Comparison of ENCODE assay signal across 25 mouse cellular contexts in the genomic region with DNA sequence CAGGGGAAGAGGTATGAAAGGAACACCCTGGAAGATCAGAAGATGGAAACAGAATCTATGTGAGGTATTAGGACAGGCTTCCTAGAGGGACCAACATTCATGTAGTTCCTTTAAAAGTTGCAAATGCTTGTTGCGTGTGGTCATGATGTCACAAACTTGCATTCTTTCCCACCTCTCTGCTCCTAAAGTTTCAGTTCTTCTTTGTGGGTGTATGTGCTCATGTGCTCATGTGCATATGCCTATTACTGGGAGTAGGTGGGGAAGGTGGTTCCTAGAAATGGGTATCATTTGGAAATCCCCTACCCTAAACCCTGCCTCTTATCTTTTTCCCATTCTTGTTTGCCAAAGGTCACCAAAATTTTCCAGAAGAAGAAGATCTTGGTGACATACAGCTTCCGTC. TPM values are rescaled to one million over a fixed set of nuclear protein-coding genes. Genes with fewer than 3 reads are reported as not detected.
DNase-seq lines count a peak whose midpoint lies in the region; ATAC-seq and TF ChIP-seq lines count a peak whose summit lies in the region.
"Had no signal": no experiment of that assay in that cellular context is flagged by ENCODE, and none has a peak within 500 bp of the region (broad histone marks: within the 10 kb centered on the region; RNA-seq: fewer than 3 reads in every experiment).

No protein-coding gene starts in this region.

- H3K9ac ChIP-seq in CH12.LX (ENCODE audit: insufficient read depth, low read depth), result no peak overlapping the region
- H3K9ac ChIP-seq in midbrain, embryonic 16.5 days (ENCODE audit: low read depth, low read length), result no peak overlapping the region
- no peak overlapping the region for H3K9ac ChIP-seq in intestine, embryonic 15.5 days
- H3K9ac ChIP-seq: forebrain, embryonic 13.5 days; heart, embryonic 12.5 days; heart, embryonic 15.5 days; hindbrain, embryonic 13.5 days had no signal

- H3K27me3 ChIP-seq in CH12.LX (replicated peaks), result no peaks in the 10 kb centered on the region
- H3K27me3 ChIP-seq in midbrain, embryonic 16.5 days (ENCODE audit: control insufficient read depth, insufficient read depth, low read depth, low read length), result peaks cover 34% of the 10 kb centered on the region
- H3K27me3 ChIP-seq in intestine, embryonic 15.5 days (replicated peaks), result peaks cover 4% of the 10 kb centered on the region; the same call in 1 of the 2 replicates

- no peak overlapping the region for H3K27ac ChIP-seq in CH12.LX (ENCODE audit: insufficient read depth, low read depth)
- no peak overlapping the region for H3K27ac ChIP-seq in midbrain, embryonic 16.5 days (ENCODE audit: low read length)
- H3K27ac ChIP-seq in intestine, embryonic 15.5 days, result no peak overlapping the region
- H3K27ac ChIP-seq: forebrain, embryonic 10.5 days; forebrain, embryonic 13.5 days; heart, embryonic 15.5 days; hindbrain, embryonic 10.5 days; hindbrain, embryonic 13.5 days had no signal

- peaks cover 2 to 17% of the 10 kb centered on the region in 2 experiments; a peak in 2 of 4 replicates for H3K4me1 ChIP-seq in CH12.LX (ENCODE audit: control insufficient read depth in 1 of 2, insufficient read depth in 2 of 2)
- H3K4me1 ChIP-seq in midbrain, embryonic 16.5 days (ENCODE audit: control insufficient read depth, insufficient read depth, low read length), result no peaks in the 10 kb centered on the region
- no peaks in the 10 kb centered on the region for H3K4me1 ChIP-seq in intestine, embryonic 15.5 days (replicated peaks)
- H3K4me1 ChIP-seq: forebrain, embryonic 10.5 days; forebrain, embryonic 13.5 days; heart, embryonic 12.5 days; heart, embryonic 15.5 days; hindbrain, embryonic 10.5 days; hindbrain, embryonic 13.5 days had no signal

- H3K4me2 ChIP-seq in CH12.LX (ENCODE audit: insufficient read depth, low read depth, poor library complexity, severe bottlenecking), result no peak overlapping the region
- H3K4me2 ChIP-seq in midbrain, embryonic 16.5 days (ENCODE audit: low read length), result no peak overlapping the region
- no peak overlapping the region for H3K4me2 ChIP-seq in intestine, embryonic 15.5 days (replicated peaks)
- H3K4me2 ChIP-seq: forebrain, embryonic 13.5 days; heart, embryonic 12.5 days; heart, embryonic 15.5 days; hindbrain, embryonic 13.5 days had no signal

- H3K36me3 ChIP-seq in CH12.LX (replicated peaks in 1 of 2; ENCODE audit: control insufficient read depth in 1 of 2, insufficient read depth in 1 of 2, low read length in 1 of 2), result peaks cover 0 to 29% of the 10 kb centered on the region in 2 experiments
- H3K36me3 ChIP-seq in midbrain, embryonic 16.5 days (ENCODE audit: control insufficient read depth, insufficient read depth, low read length), result no peaks in the 10 kb centered on the region; the same call in 1 of the 2 replicates
- H3K36me3 ChIP-seq in intestine, embryonic 15.5 days, result no peaks in the 10 kb centered on the region
- H3K36me3 ChIP-seq: forebrain, embryonic 10.5 days; heart, embryonic 15.5 days; hindbrain, embryonic 10.5 days had no signal

- TF ChIP-seq EP300 in CH12.LX (IDR thresholded peaks at IDR 0.05; ENCODE audit: low read length), result peak; percentile 53; the same call in 1 of the 2 replicates

- H3K9me3 ChIP-seq in CH12.LX (replicated peaks; ENCODE audit: low read length), result no peaks in the 10 kb centered on the region
- no peaks in the 10 kb centered on the region for H3K9me3 ChIP-seq in midbrain, embryonic 16.5 days (replicated peaks; ENCODE audit: control insufficient read depth, low read length, poor library complexity, severe bottlenecking)
- H3K9me3 ChIP-seq in intestine, embryonic 15.5 days, result no peaks in the 10 kb centered on the region
- H3K9me3 ChIP-seq: forebrain, embryonic 10.5 days; forebrain, embryonic 13.5 days; heart, embryonic 12.5 days; heart, embryonic 15.5 days; hindbrain, embryonic 10.5 days; hindbrain, embryonic 13.5 days had no signal

- no peaks in the 10 kb centered on the region for H3K79me2 ChIP-seq in CH12.LX (replicated peaks; ENCODE audit: control insufficient read depth, extremely low read depth, insufficient read depth, poor library complexity, severe bottlenecking)

- TF ChIP-seq CTCF in CH12.LX (conservative IDR thresholded peaks at IDR 0.05 in 1 of 2, IDR thresholded peaks at IDR 0.05 in 1 of 2; ENCODE audit: low read depth in 2 of 2, low read length in 2 of 2), result no peak

- dilution Hi-C loops in CH12.LX (cut with MboI; ENCODE audit: extremely low pct_ligation_motif_present, extremely low pct_unique_long_range_greater_than_20kb, low sequenced_read_pairs), result no loop called here

- no peak for DNase-seq in CH12.LX (ENCODE audit: extremely low read depth)
- peak; percentile 1 to 14 for DNase-seq in monocyte, adult 2 months (ENCODE audit: low read depth in 1 of 2, low spot score in 2 of 2)
- DNase-seq in layer of hippocampus, postnatal 36 days, result no peak
- DNase-seq: adrenal gland, adult 8-10 months; adrenal gland, postnatal 25 days; B cell, adult 2 months; cerebellum, adult 11-12 months; cerebellum, adult 8-10 months; cerebellum, postnatal 10 days; cerebellum, postnatal 36 days; gastrocnemius, postnatal 10 days; gastrocnemius, postnatal 36 days; heart, postnatal 10 days; heart, postnatal 36 days had no signal

- no peak for TF ChIP-seq POLR2A in CH12.LX (IDR thresholded peaks at IDR 0.05; ENCODE audit: low read depth, low read length)

- TF ChIP-seq RAD21 in CH12.LX (IDR thresholded peaks at IDR 0.05; ENCODE audit: low read depth, low read length), result no peak

- ATAC-seq in granulocyte monocyte progenitor cell, adult 5-6 weeks (replicated peaks; ENCODE audit: poor library complexity, severe bottlenecking), result peak; percentile 92
- ATAC-seq in midbrain, embryonic 16.5 days, result no peak
- no peak for ATAC-seq in intestine, embryonic 15.5 days
- ATAC-seq: forebrain, embryonic 13.5 days; forebrain, embryonic 16.5 days; hindbrain, embryonic 16.5 days had no signal

- H3K4me3 ChIP-seq in CH12.LX (replicated peaks in 1 of 3; ENCODE audit: low read depth in 2 of 3, low read length in 2 of 3, poor library complexity in 1 of 3), result no peak overlapping the region
- H3K4me3 ChIP-seq in midbrain, embryonic 16.5 days (ENCODE audit: low read depth, low read length), result no peak overlapping the region
- no peak overlapping the region for H3K4me3 ChIP-seq in intestine, embryonic 15.5 days (replicated peaks)
- H3K4me3 ChIP-seq: forebrain, embryonic 10.5 days; forebrain, embryonic 13.5 days; heart, embryonic 12.5 days; heart, embryonic 15.5 days; hindbrain, embryonic 10.5 days; hindbrain, embryonic 13.5 days had no signal

- in situ Hi-C loops in CH12.LX (cut with MboI; ENCODE audit: low pct_ligation_motif_present, low pct_unique_long_range_greater_than_20kb, low sequenced_read_pairs), result no loop called here

- 94% methylated on average over 2 of the region's 2 CpGs for WGBS in midbrain, embryonic 16.5 days
- 89% methylated on average over 2 of the region's 2 CpGs for WGBS in intestine, embryonic 15.5 days

TF ChIP-seq in CH12.LX, 34 proteins besides CTCF, POLR2A, EP300 and RAD21:
- TF ChIP-seq BHLHE40 (IDR thresholded peaks at IDR 0.05; ENCODE audit: low read depth, low read length) (peak; percentile 88), MAZ (IDR thresholded peaks at IDR 0.05; ENCODE audit: low read depth, low read length) (no peak), ZMIZ1 (IDR thresholded peaks at IDR 0.05; ENCODE audit: low read depth, low read length) (no peak), TBP (conservative IDR thresholded peaks at IDR 0.05; ENCODE audit: low read depth, low read length) (no peak), IRF4 (IDR thresholded peaks at IDR 0.05; ENCODE audit: low read depth, low read length) (0 out of 2 replicates have a peak, but pooled peaks have one; percentile 53), MYC (IDR thresholded peaks at IDR 0.05; ENCODE audit: low read depth, low read length) (no peak), RCOR1 (conservative IDR thresholded peaks at IDR 0.05; ENCODE audit: low read depth, low read length) (no peak), HCFC1 (IDR thresholded peaks at IDR 0.05; ENCODE audit: low read depth, low read length) (no peak), CHD1 (IDR thresholded peaks at IDR 0.05; ENCODE audit: low read depth, low read length) (no peak), USF1 (IDR thresholded peaks at IDR 0.05; ENCODE audit: low read depth, low read length) (no peak), JUND (conservative IDR thresholded peaks at IDR 0.05; ENCODE audit: low read depth, low read length) (no peak), ZNF384 (IDR thresholded peaks at IDR 0.05; ENCODE audit: low read depth, low read length) (no peak), SIN3A (IDR thresholded peaks at IDR 0.05; ENCODE audit: low read length) (no peak), MAFK (IDR thresholded peaks at IDR 0.05; ENCODE audit: insufficient replicate concordance, low read length) (no peak), NRF1 (IDR thresholded peaks at IDR 0.05; ENCODE audit: low read depth, low read length) (no peak), ETS1 (conservative IDR thresholded peaks at IDR 0.05; ENCODE audit: low read depth, low read length) (peak; percentile 80), KAT2A (IDR thresholded peaks at IDR 0.05; ENCODE audit: insufficient replicate concordance, low read length) (no peak)

RNA-seq across cellular contexts. Expression of a gene that starts 14.3 kb away (rescaled TPM):
- total RNA-seq in CH12.LX (2012; rRNA removed) (52.3 and 59.3 TPM in 2 replicates), CH12.LX (2014; rRNA removed) (21.6 and 22.5 TPM in 2 replicates)
- 45.2 and 48.7 TPM in 2 replicates for polyA plus RNA-seq in CH12.LX (2012; ENCODE audit: insufficient read length, low read depth)
- 43.2 and 57.6 TPM in 2 replicates for total RNA-seq in granulocyte monocyte progenitor cell, adult 5-6 weeks (2014; fragmentation: Nextera tagmentation)
- total RNA-seq in granulocyte monocyte progenitor cell, adult 5-6 weeks (2017), result 33.9 and 46.7 TPM in 2 replicates
- polyA plus RNA-seq in midbrain, embryonic 16.5 days (2015; fragmentation: Nextera tagmentation; extraction: Ambion mirVana), result 33.4 and 36.6 TPM in 2 replicates
- 10 to 100 TPM; 54.2 to 62.3 TPM for total RNA-seq in layer of hippocampus, postnatal 36 days (2021)
- polyA plus RNA-seq in intestine, embryonic 15.5 days (2015; fragmentation: Nextera tagmentation; extraction: Ambion mirVana), result 33.2 and 37.1 TPM in 2 replicates

Comparison
In these comparisons a context has a peak if more than half of its experiments do, and no peak if none do; other contexts are left out.
1. DNase-seq: peak in monocyte, adult 2 months (2 of 2); none in CH12.LX (single experiment) and layer of hippocampus, postnatal 36 days (0 of 2).